Mouse (Mus musculus) heart, embryonic 12.5 days (tissue): ENCODE data around the gene Ckb. TPM values are rescaled to one million over a fixed set of nuclear protein-coding genes. Genes with fewer than 3 reads are reported as not detected.
"Not testable (repeated sequence)": the region's sequence is repeated elsewhere in the genome, so short reads cannot be mapped to it uniquely, and the experiment has no call there.

Experiments used
- ATAC-seq: fragments of 200-750 bp; cut with Nextera tagmentation; 2 replicates; pipeline ENCODE4 v1.8.0; 2017; ENCODE audit warnings: moderate TSS enrichment, moderate library complexity; ENCODE audit not compliant: insufficient number of reproducible peaks, low FRiP score
- H3K27ac ChIP-seq: fragments of 300-500 bp; sonication (generic); 2 replicates; pipeline ENCODE4 v1.5.1; 2016; ENCODE audit warnings: mild to moderate bottlenecking, moderate library complexity; ENCODE audit not compliant: poor library complexity, severe bottlenecking
- H3K27me3 ChIP-seq: fragments of 300-500 bp; sonication (generic); replicated peaks from 2 replicates; pipeline ENCODE4 v1.6.1; 2016; ENCODE audit warnings: mild to moderate bottlenecking, moderate library complexity
- H3K36me3 ChIP-seq: fragments of 300-500 bp; sonication (generic); 2 replicates; pipeline ENCODE4 v1.6.1; 2016; ENCODE audit warnings: mild to moderate bottlenecking, moderate library complexity
- H3K4me1 ChIP-seq: fragments of 300-500 bp; sonication (generic); replicated peaks from 2 replicates; pipeline ENCODE4 v1.6.1; 2016; ENCODE audit warnings: mild to moderate bottlenecking
- H3K4me2 ChIP-seq: fragments of 300-500 bp; sonication (generic); 2 replicates; pipeline ENCODE4 v1.6.1; 2016; ENCODE audit warnings: mild to moderate bottlenecking, moderate library complexity
- H3K4me3 ChIP-seq: fragments of 300-500 bp; sonication (generic); 2 replicates; pipeline ENCODE4 v1.5.1; 2016; ENCODE audit warnings: mild to moderate bottlenecking
- H3K9ac ChIP-seq: fragments of 300-500 bp; sonication (generic); 2 replicates; pipeline ENCODE4 v1.6.1; 2016; ENCODE audit warnings: mild to moderate bottlenecking, moderate library complexity
- H3K9me3 ChIP-seq: fragments of 300-500 bp; sonication (generic); replicated peaks from 2 replicates; pipeline ENCODE4 v1.6.1; 2016; ENCODE audit warnings: mild to moderate bottlenecking, moderate library complexity
- WGBS: fragments of 180-500 bp; shearing (Covaris S2); methylation state at CpG from one replicate; pipeline ENCODE4 v1.1.7; 2016; 5-methylcytosine and 5-hydroxymethylcytosine counted together
- polyA plus RNA-seq: library from polyadenylated mRNA; unstranded; fragments of >200 nt; fragmentation: Nextera tagmentation; extraction: Ambion mirVana; gene quantifications from 2 replicates; pipeline ENCODE4 v1.2.1, GENCODE M21; 2016

Ckb gene
- polyA plus RNA-seq, 1 experiment from 2014 or later: 363 TPM

- no peak overlapping the region for H3K4me3 ChIP-seq
- no peak for ATAC-seq
- peaks cover 9% of the 10 kb centered on the region; the same call in 1 of the 2 replicates for H3K27me3 ChIP-seq
- H3K36me3 ChIP-seq: peaks cover 16% of the 10 kb centered on the region; the same call in 1 of the 2 replicates
- peak overlapping the region; percentile 68 for H3K9ac ChIP-seq
- H3K4me1 ChIP-seq: peaks cover 77% of the 10 kb centered on the region
- WGBS: 71% methylated on average over 23 of the region's 23 CpGs
- peak overlapping the region; percentile 66 for H3K4me2 ChIP-seq
- peak overlapping the region; percentile 80 for H3K27ac ChIP-seq
- no peaks in the 10 kb centered on the region for H3K9me3 ChIP-seq
Measured at GRCm38 (mm10) chr12:111669000-111669788, 2.9 kb downstream of the Ckb start.

- Histone ChIP-seq H3K27ac (peak overlapping the region; percentile 80), H3K9me3 (no peaks in the 10 kb centered on the region), H3K36me3 (peaks cover 16% of the 10 kb centered on the region; the same call in 1 of the 2 replicates), H3K4me3 (peak overlapping the region; percentile 26), H3K9ac (peak overlapping the region; percentile 68), H3K27me3 (peaks cover 9% of the 10 kb centered on the region; the same call in 1 of the 2 replicates), H3K4me2 (peak overlapping the region; percentile 66), H3K4me1 (peaks cover 79% of the 10 kb centered on the region)
- peak; percentile 49 for ATAC-seq
- WGBS: 3% methylated on average over 8 of the region's 8 CpGs
Measured at GRCm38 (mm10) chr12:111668457-111668912, 3.7 kb downstream of the Ckb start.

GRCm38 (mm10) chr12:111667421-111667820, 4.7 kb downstream of the Ckb start:
- Histone ChIP-seq H3K27ac (no peak overlapping the region), H3K4me2 (no peak overlapping the region), H3K4me3 (no peak overlapping the region), H3K9me3 (no peaks in the 10 kb centered on the region), H3K27me3 (0 out of 2 replicates have a peak, but pooled peaks cover 5% of the 10 kb centered on the region), H3K9ac (no peak overlapping the region), H3K4me1 (peaks cover 77% of the 10 kb centered on the region), H3K36me3 (peaks cover 16% of the 10 kb centered on the region; the same call in 1 of the 2 replicates)
- no peak for ATAC-seq
- WGBS: 86% methylated on average over 5 of the region's 5 CpGs

GRCm38 (mm10) chr12:111666380-111666779, 5.8 kb downstream of the Ckb start:
- H3K4me1 ChIP-seq: peaks cover 71% of the 10 kb centered on the region
- ATAC-seq: no peak

GRCm38 (mm10) chr12:111665041-111665880, 6.9 kb downstream of the Ckb start:
- WGBS: 60% methylated on average over 13 of the region's 13 CpGs
- Histone ChIP-seq H3K9ac (0 out of 2 replicates have a peak overlapping the region, but pooled peaks have one; percentile 25), H3K4me2 (no peak overlapping the region; the same call in 1 of the 2 replicates), H3K9me3 (no peaks in the 10 kb centered on the region), H3K27me3 (no peaks in the 10 kb centered on the region), H3K36me3 (peaks cover 26% of the 10 kb centered on the region), H3K27ac (peak overlapping the region; percentile 76), H3K4me3 (no peak overlapping the region), H3K4me1 (peaks cover 60% of the 10 kb centered on the region)
- ATAC-seq: no peak

More at GRCm38 (mm10) chr12:111666380-111666779, 5.8 kb downstream of the Ckb start:
- 72% methylated on average over 13 of the region's 13 CpGs for WGBS
- Histone ChIP-seq H3K9me3 (no peaks in the 10 kb centered on the region), H3K4me3 (no peak overlapping the region), H3K27me3 (0 out of 2 replicates have a peak, but pooled peaks cover 5% of the 10 kb centered on the region), H3K36me3 (peaks cover 26% of the 10 kb centered on the region), H3K27ac (peak overlapping the region; percentile 76), H3K9ac (no peak overlapping the region), H3K4me2 (no peak overlapping the region)

GRCm38 (mm10) chr12:111664144-111664634, 7.9 kb downstream of the Ckb start:
- Histone ChIP-seq H3K4me2 (peak overlapping the region; percentile 7; the same call in 1 of the 2 replicates), H3K9me3 (no peaks in the 10 kb centered on the region), H3K27ac (peak overlapping the region; percentile 59), H3K36me3 (peaks cover 27% of the 10 kb centered on the region), H3K4me3 (no peak overlapping the region), H3K27me3 (no peaks in the 10 kb centered on the region), H3K9ac (0 out of 2 replicates have a peak overlapping the region, but pooled peaks have one; percentile 27), H3K4me1 (peaks cover 50% of the 10 kb centered on the region)
- 32% methylated on average over 6 of the region's 6 CpGs for WGBS
- 0 out of 2 replicates have a peak, but pooled peaks have one; percentile 15 for ATAC-seq

GRCm38 (mm10) chr12:111663228-111664143, 8.7 kb downstream of the Ckb start:
- H3K4me2 ChIP-seq: peak overlapping the region; percentile 7; the same call in 1 of the 2 replicates
- WGBS: 50% methylated on average over 17 of the region's 17 CpGs
- peaks cover 31% of the 10 kb centered on the region for H3K36me3 ChIP-seq
- peaks cover 43% of the 10 kb centered on the region for H3K4me1 ChIP-seq
- H3K9me3 ChIP-seq: no peaks in the 10 kb centered on the region
- H3K27ac ChIP-seq: peak overlapping the region; percentile 59
- 0 out of 2 replicates have a peak overlapping the region, but pooled peaks have one; percentile 27 for H3K9ac ChIP-seq
- H3K4me3 ChIP-seq: no peak overlapping the region
- H3K27me3 ChIP-seq: no peaks in the 10 kb centered on the region
- no peak for ATAC-seq

GRCm38 (mm10) chr12:111661554-111661953, 10.6 kb downstream of the Ckb start:
- peaks cover 47% of the 10 kb centered on the region for H3K36me3 ChIP-seq
- 97% methylated on average over 11 of the region's 11 CpGs for WGBS

GRCm38 (mm10) chr12:111660628-111661027, 11.5 kb downstream of the Ckb start:
- no peak overlapping the region for H3K9ac ChIP-seq
- H3K36me3 ChIP-seq: peaks cover 54% of the 10 kb centered on the region
- peaks cover 26% of the 10 kb centered on the region for H3K4me1 ChIP-seq
- ATAC-seq: no peak
- H3K27ac ChIP-seq: no peak overlapping the region
- no peaks in the 10 kb centered on the region for H3K9me3 ChIP-seq
- no peak overlapping the region for H3K4me3 ChIP-seq
- no peak overlapping the region for H3K4me2 ChIP-seq
- H3K27me3 ChIP-seq: no peaks in the 10 kb centered on the region
- 100% methylated on average over 1 of the region's 1 CpGs for WGBS

More at GRCm38 (mm10) chr12:111661554-111661953, 10.6 kb downstream of the Ckb start:
- H3K4me1 ChIP-seq: peaks cover 36% of the 10 kb centered on the region
- H3K27me3 ChIP-seq, H3K9ac ChIP-seq, H3K9me3 ChIP-seq, H3K27ac ChIP-seq, H3K4me2 ChIP-seq, H3K4me3 ChIP-seq, ATAC-seq: not testable (repeated sequence)

GRCm38 (mm10) chr12:111659331-111659730, 12.8 kb downstream of the Ckb start:
- Histone ChIP-seq H3K27me3 (no peaks in the 10 kb centered on the region), H3K36me3 (peaks cover 65% of the 10 kb centered on the region), H3K27ac (no peak overlapping the region), H3K4me3 (no peak overlapping the region), H3K9me3 (no peaks in the 10 kb centered on the region), H3K4me2 (no peak overlapping the region), H3K9ac (no peak overlapping the region), H3K4me1 (peaks cover 13% of the 10 kb centered on the region)
- no peak for ATAC-seq
- 94% methylated on average over 4 of the region's 4 CpGs for WGBS
